8 mouse cellular contexts compared by ENCODE assay signal in the genomic region with DNA sequence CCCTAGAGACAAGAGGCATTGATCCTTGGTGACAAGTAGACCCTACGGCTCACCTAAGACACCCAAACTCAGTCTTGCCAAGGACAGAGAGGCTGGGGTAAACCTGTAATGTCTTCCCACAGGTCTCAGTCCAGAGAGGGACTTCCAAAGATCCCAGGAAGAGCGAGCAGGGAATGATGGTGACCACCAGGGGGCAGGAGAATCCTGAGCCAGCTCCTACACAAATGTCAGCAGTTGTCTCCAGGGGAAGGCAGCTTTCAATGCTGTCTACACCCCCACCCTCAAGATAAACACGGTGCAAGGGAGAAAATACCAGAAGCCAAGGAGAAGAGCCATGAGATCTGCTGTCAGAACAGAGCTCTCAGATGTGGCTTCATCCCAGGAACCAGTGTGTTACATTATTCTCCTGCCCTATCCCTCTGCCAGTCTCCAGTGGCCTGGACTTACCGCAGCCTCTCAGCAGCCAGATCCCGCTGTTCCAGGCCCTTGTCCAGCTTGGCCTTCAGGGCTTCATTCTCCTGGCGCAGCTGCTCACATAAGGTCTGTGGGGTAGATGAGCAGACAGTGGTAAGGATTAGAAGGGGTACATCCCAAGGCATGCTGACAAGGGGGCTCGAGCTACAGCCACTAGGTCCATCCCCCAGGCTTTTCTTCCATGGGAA. TPM values are rescaled to one million over a fixed set of nuclear protein-coding genes. Genes with fewer than 3 reads are reported as not detected.
DNase-seq lines count a peak whose midpoint lies in the region; ATAC-seq and TF ChIP-seq lines count a peak whose summit lies in the region.
"Had no signal": no experiment of that assay in that cellular context is flagged by ENCODE, and none has a peak within 500 bp of the region (broad histone marks: within the 10 kb centered on the region; RNA-seq: fewer than 3 reads in every experiment).

No protein-coding gene starts in this region.

- ATAC-seq in liver, embryonic 12.5 days = no peak
- no peak for ATAC-seq in Patski

- H3K4me1 ChIP-seq in liver, embryonic 12.5 days = no peaks in the 10 kb centered on the region
- H3K4me1 ChIP-seq in liver, adult 2 months (ENCODE audit: control insufficient read depth, insufficient read depth, low read length) = no peaks in the 10 kb centered on the region

- TF ChIP-seq CTCF in Patski (IDR thresholded peaks at IDR 0.05) = peak; percentile 84
- peak; percentile 75 for TF ChIP-seq CTCF in liver, adult 2 months (IDR thresholded peaks at IDR 0.05; ENCODE audit: low read depth, low read length)

- no peak overlapping the region for H3K4me2 ChIP-seq in liver, embryonic 12.5 days

- no peaks in the 10 kb centered on the region for H3K27me3 ChIP-seq in liver, embryonic 12.5 days (replicated peaks)
- H3K27me3 ChIP-seq in Patski = no peaks in the 10 kb centered on the region
- H3K27me3 ChIP-seq in liver, adult 2 months (ENCODE audit: control insufficient read depth, insufficient read depth, low read length) = no peaks in the 10 kb centered on the region

- no peak for TF ChIP-seq POLR2A in liver, adult 2 months (IDR thresholded peaks at IDR 0.05; ENCODE audit: extremely low read depth, insufficient read depth, low read length)

- CTCF ChIA-PET in Patski (lab: Charles Lee) = interaction anchor here (0.7 to 5.6 kb wide), 12 partner anchors 8 to 109 kb away, joined by 3 to 91 read pairs (median 4); no protein-coding TSS in a partner anchor

- intact Hi-C loops in heart, postnatal 14 days (cut with DNase I) = loop anchor here (2.0 kb wide), 1 partner anchor 108 kb away; no protein-coding TSS in a partner anchor

- H3K9me3 ChIP-seq in liver, embryonic 12.5 days (replicated peaks) = no peaks in the 10 kb centered on the region

- WGBS in liver, embryonic 12.5 days (ENCODE audit: insufficient replicate concordance) = 66% methylated on average over 7 of the region's 7 CpGs
- WGBS in liver, adult 2 months = 76% methylated on average over 7 of the region's 7 CpGs

- peaks cover 81% of the 10 kb centered on the region for H3K36me3 ChIP-seq in liver, embryonic 12.5 days
- H3K36me3 ChIP-seq in liver, adult 2 months (ENCODE audit: control insufficient read depth, insufficient read depth, low read length) = peaks cover 6% of the 10 kb centered on the region; the same call in 1 of the 2 replicates

- H3K79me2 ChIP-seq in liver, adult 2 months (ENCODE audit: control insufficient read depth, insufficient read depth, low read length) = no peaks in the 10 kb centered on the region

- peak; percentile 46 for DNase-seq in liver
- no peak for DNase-seq in Patski (ENCODE audit: low read depth, low spot score)
- DNase-seq in cerebellum, adult 8-10 months = peak; percentile 67
- peak; percentile 68 to 78 for DNase-seq in heart, postnatal 14 days
- DNase-seq in liver, adult 2 months (ENCODE audit: extremely low read depth, low read depth, low spot score) = peak; percentile 29
- peak; percentile 56 to 64 for DNase-seq in right cerebral cortex, adult 2 months (ENCODE audit: low spot score in 2 of 2)

- no peak overlapping the region for H3K27ac ChIP-seq in liver, embryonic 12.5 days
- no peak overlapping the region for H3K27ac ChIP-seq in liver, adult 2 months (replicated peaks; ENCODE audit: insufficient read depth, low read depth, low read length)

- POLR2A ChIA-PET in Patski (lab: Charles Lee) = interaction anchor here (1.2 to 1.4 kb wide), 3 partner anchors 24 to 50 kb away, joined by 3 to 5 read pairs (median 3); no protein-coding TSS in a partner anchor

- H3K4me3 ChIP-seq in liver, embryonic 12.5 days = no peak overlapping the region
- no peak overlapping the region for H3K4me3 ChIP-seq in liver, adult 2 months (ENCODE audit: insufficient read depth, low read depth, low read length)
- H3K4me3 ChIP-seq: myocyte had no signal

- in situ Hi-C loops in Patski (cut with MboI; ENCODE audit: low pct_unique_long_range_greater_than_20kb) = loop anchor here (5.0 kb wide), 3 partner anchors 52 to 227 kb away; no protein-coding TSS in a partner anchor

- no peak overlapping the region for H3K9ac ChIP-seq in liver, embryonic 12.5 days
- H3K9ac ChIP-seq in liver, adult 2 months (ENCODE audit: low read depth, low read length) = no peak overlapping the region

RNA-seq across cellular contexts. Expression of a gene that starts 28.2 kb away (rescaled TPM):
- polyA plus RNA-seq in liver, embryonic 12.5 days (2016; fragmentation: Nextera tagmentation; extraction: Ambion mirVana) = 30.9 and 32.9 TPM in 2 replicates
- 1,215 TPM for polyA plus RNA-seq in Patski (2021)
- 100 to 1,000 TPM in 1 of 2 experiments, 10 to 100 TPM in 1; 93.6 to 153 TPM for total RNA-seq in heart, postnatal 14 days (2021)
- total RNA-seq in liver, adult 2 months (2014; rRNA removed) = 2.0 and 3.1 TPM in 2 replicates
- 2.7 and 3.3 TPM in 2 replicates for polyA plus RNA-seq in liver, adult 2 months (2012; rRNA removed)

RNA-seq across cellular contexts. Expression of a gene that starts 32.3 kb away (rescaled TPM):
- 7.4 and 7.6 TPM in 2 replicates for polyA plus RNA-seq in liver, embryonic 12.5 days (2016; fragmentation: Nextera tagmentation; extraction: Ambion mirVana)
- polyA plus RNA-seq in Patski (2021) = 53.2 TPM
- total RNA-seq in heart, postnatal 14 days (2021) = 10 to 100 TPM; 27.7 to 30.4 TPM
- 3.0 TPM in 2 replicates for total RNA-seq in liver, adult 2 months (2014; rRNA removed)
- 7.2 and 8.1 TPM in 2 replicates for polyA plus RNA-seq in liver, adult 2 months (2012; rRNA removed)

Comparison
In these comparisons a context has a peak if more than half of its experiments do, and no peak if none do; other contexts are left out.
1. RNA of a gene that starts 28.2 kb away (polyA plus RNA-seq): 1,215 TPM in Patski (single experiment); 30.9 to 32.9 TPM in liver, embryonic 12.5 days and 2.7 to 3.3 TPM in liver, adult 2 months; every median in the first group is over 10 times any median in the second.